Mouse (Mus musculus) lung, postnatal 0 days (tissue): ENCODE measurements at regions not wholly inside any gene's neighbourhood (a gene's known extent, or its start where the extent isn't known, plus 50 kb on each side); places are given as distances from the start of the nearest gene placed in this dataset.

Experiments used
- CTCF ChIP-seq: IDR thresholded peaks from 2 replicates; pipeline ENCODE4 v1.5.1; 2016; ENCODE audit warnings: antibody characterized with exemption, mild to moderate bottlenecking
- EP300 ChIP-seq: IDR thresholded peaks from 2 replicates; pipeline ENCODE4 v1.6.1; 2016; ENCODE audit warnings: antibody characterized with exemption, mild to moderate bottlenecking, control low read depth

- TF ChIP-seq CTCF = no peak
- TF ChIP-seq EP300 = no peak
Observed at GRCm38 (mm10) chr9:94446182-94446763, 91.6 kb downstream of the 1190002N15Rik start.
